ENCODE assay signal across 12 mouse cellular contexts in genomic region chr5:139078156-139078462, GRCm38 (mm10).
DNase-seq lines count a peak whose midpoint lies in the region; ATAC-seq and TF ChIP-seq lines count a peak whose summit lies in the region.
"Had no signal": no experiment of that assay in that cellular context is flagged by ENCODE, and none has a peak within 500 bp of the region (broad histone marks: within the 10 kb centered on the region; RNA-seq: fewer than 3 reads in every experiment).

No protein-coding gene starts in this region.

- H3K27ac ChIP-seq in hindbrain, embryonic 12.5 days: 0 out of 2 replicates have a peak overlapping the region, but pooled peaks have one; percentile 3
- H3K27ac ChIP-seq in hindbrain, embryonic 14.5 days: no peak overlapping the region
- H3K27ac ChIP-seq in midbrain, postnatal 0 days (ENCODE audit: low read depth, low read length): no peak overlapping the region
- H3K27ac ChIP-seq in midbrain, embryonic 11.5 days (ENCODE audit: low read depth, low read length): no peak overlapping the region
- H3K27ac ChIP-seq in forebrain, embryonic 14.5 days (ENCODE audit: low read depth, low read length): no peak overlapping the region
- H3K27ac ChIP-seq in limb, embryonic 10.5 days: peak overlapping the region; percentile 28; the same call in 1 of the 2 replicates
- H3K27ac ChIP-seq: liver, embryonic 14.5 days had no signal

- no peak overlapping the region for H3K4me2 ChIP-seq in hindbrain, embryonic 12.5 days (replicated peaks)
- no peak overlapping the region for H3K4me2 ChIP-seq in hindbrain, embryonic 14.5 days (replicated peaks)
- H3K4me2 ChIP-seq in midbrain, postnatal 0 days (ENCODE audit: low read depth, low read length, poor library complexity, severe bottlenecking): no peak overlapping the region
- no peak overlapping the region for H3K4me2 ChIP-seq in midbrain, embryonic 11.5 days
- H3K4me2 ChIP-seq in forebrain, embryonic 14.5 days (ENCODE audit: low read length): no peak overlapping the region

- no peaks in the 10 kb centered on the region for H3K36me3 ChIP-seq in hindbrain, embryonic 12.5 days
- H3K36me3 ChIP-seq in hindbrain, embryonic 14.5 days (replicated peaks; ENCODE audit: control insufficient read depth, insufficient read depth): no peaks in the 10 kb centered on the region
- H3K36me3 ChIP-seq in midbrain, postnatal 0 days (ENCODE audit: insufficient read depth, low read length): no peaks in the 10 kb centered on the region
- no peaks in the 10 kb centered on the region for H3K36me3 ChIP-seq in midbrain, embryonic 11.5 days (ENCODE audit: control insufficient read depth, insufficient read depth, low read length)
- H3K36me3 ChIP-seq in forebrain, embryonic 14.5 days (ENCODE audit: control insufficient read depth, insufficient read depth, low read length): no peaks in the 10 kb centered on the region
- no peaks in the 10 kb centered on the region for H3K36me3 ChIP-seq in limb, embryonic 10.5 days

- no peak overlapping the region for H3K9ac ChIP-seq in hindbrain, embryonic 12.5 days
- no peak overlapping the region for H3K9ac ChIP-seq in hindbrain, embryonic 14.5 days
- H3K9ac ChIP-seq in midbrain, postnatal 0 days (replicated peaks; ENCODE audit: low read length, poor library complexity, severe bottlenecking): no peak overlapping the region
- no peak overlapping the region for H3K9ac ChIP-seq in midbrain, embryonic 11.5 days (ENCODE audit: low read length)
- H3K9ac ChIP-seq in forebrain, embryonic 14.5 days (ENCODE audit: low read length): no peak overlapping the region
- H3K9ac ChIP-seq: liver, embryonic 14.5 days had no signal

- H3K9me3 ChIP-seq in hindbrain, embryonic 12.5 days (replicated peaks): no peaks in the 10 kb centered on the region
- H3K9me3 ChIP-seq in hindbrain, embryonic 14.5 days (ENCODE audit: control insufficient read depth, low read length): no peaks in the 10 kb centered on the region
- H3K9me3 ChIP-seq in midbrain, postnatal 0 days (ENCODE audit: low read length): no peaks in the 10 kb centered on the region
- no peaks in the 10 kb centered on the region for H3K9me3 ChIP-seq in midbrain, embryonic 11.5 days (ENCODE audit: control insufficient read depth, low read length)
- H3K9me3 ChIP-seq in forebrain, embryonic 14.5 days (replicated peaks; ENCODE audit: control insufficient read depth, low read length): no peaks in the 10 kb centered on the region
- H3K9me3 ChIP-seq in limb, embryonic 10.5 days (replicated peaks): no peaks in the 10 kb centered on the region

- ATAC-seq in hindbrain, embryonic 12.5 days (ENCODE audit: low FRiP score): 0 out of 2 replicates have a peak, but pooled peaks have one; percentile 27
- no peak for ATAC-seq in hindbrain, embryonic 14.5 days (ENCODE audit: low FRiP score)
- no peak for ATAC-seq in midbrain, postnatal 0 days (ENCODE audit: low FRiP score)
- no peak for ATAC-seq in midbrain, embryonic 11.5 days (ENCODE audit: low FRiP score)
- ATAC-seq in forebrain, embryonic 14.5 days: peak; percentile 80
- no peak for ATAC-seq in cerebellum, adult (ENCODE audit: insufficient number of reproducible peaks, low FRiP score, low TSS enrichment)

- H3K4me1 ChIP-seq in hindbrain, embryonic 12.5 days: peaks cover 29% of the 10 kb centered on the region
- peaks cover 29% of the 10 kb centered on the region; the same call in 1 of the 2 replicates for H3K4me1 ChIP-seq in hindbrain, embryonic 14.5 days (replicated peaks; ENCODE audit: control insufficient read depth, insufficient read depth, low read length)
- H3K4me1 ChIP-seq in midbrain, postnatal 0 days (ENCODE audit: insufficient read depth, low read length): no peaks in the 10 kb centered on the region
- no peaks in the 10 kb centered on the region; the same call in 1 of the 2 replicates for H3K4me1 ChIP-seq in midbrain, embryonic 11.5 days (ENCODE audit: control insufficient read depth, insufficient read depth, low read length)
- peaks cover 10% of the 10 kb centered on the region; the same call in 1 of the 2 replicates for H3K4me1 ChIP-seq in forebrain, embryonic 14.5 days (ENCODE audit: control insufficient read depth, insufficient read depth, low read length)
- peaks cover 32% of the 10 kb centered on the region for H3K4me1 ChIP-seq in limb, embryonic 10.5 days

- no peaks in the 10 kb centered on the region for H3K27me3 ChIP-seq in hindbrain, embryonic 12.5 days
- no peaks in the 10 kb centered on the region for H3K27me3 ChIP-seq in hindbrain, embryonic 14.5 days (ENCODE audit: control insufficient read depth, insufficient read depth, low read length)
- H3K27me3 ChIP-seq in midbrain, postnatal 0 days (ENCODE audit: insufficient read depth, low read length): no peaks in the 10 kb centered on the region
- H3K27me3 ChIP-seq in midbrain, embryonic 11.5 days (ENCODE audit: control insufficient read depth, insufficient read depth, low read length): no peaks in the 10 kb centered on the region
- no peaks in the 10 kb centered on the region for H3K27me3 ChIP-seq in forebrain, embryonic 14.5 days (replicated peaks; ENCODE audit: control insufficient read depth, insufficient read depth, low read length)
- no peaks in the 10 kb centered on the region for H3K27me3 ChIP-seq in limb, embryonic 10.5 days (ENCODE audit: low read depth, poor library complexity, severe bottlenecking)

- TF ChIP-seq CTCF in midbrain, postnatal 0 days (IDR thresholded peaks at IDR 0.05): no peak

- no peak for DNase-seq in hindbrain, embryonic 14.5 days (ENCODE audit: low spot score)
- DNase-seq in midbrain, postnatal 0 days (ENCODE audit: low spot score): peak; percentile 44
- DNase-seq in midbrain, embryonic 11.5 days (ENCODE audit: low spot score, missing footprints): no peak
- peak; percentile 70 for DNase-seq in forebrain, embryonic 14.5 days (ENCODE audit: low spot score)
- DNase-seq in limb, embryonic 10.5 days (ENCODE audit: low spot score): no peak
- no peak for DNase-seq in adrenal gland, adult 8-10 months
- DNase-seq: kidney, postnatal 14 days; thymus, postnatal 36 days had no signal

- WGBS in hindbrain, embryonic 12.5 days: 55% methylated on average over 4 of the region's 4 CpGs
- 29% methylated on average over 4 of the region's 4 CpGs for WGBS in hindbrain, embryonic 14.5 days
- WGBS in midbrain, postnatal 0 days: 47% methylated on average over 4 of the region's 4 CpGs
- WGBS in midbrain, embryonic 11.5 days: 62% methylated on average over 4 of the region's 4 CpGs
- WGBS in forebrain, embryonic 14.5 days: 27% methylated on average over 4 of the region's 4 CpGs
- 60% methylated on average over 4 of the region's 4 CpGs for WGBS in limb, embryonic 10.5 days

- H3K4me3 ChIP-seq in hindbrain, embryonic 12.5 days: no peak overlapping the region
- H3K4me3 ChIP-seq in hindbrain, embryonic 14.5 days (replicated peaks; ENCODE audit: low read length): no peak overlapping the region
- H3K4me3 ChIP-seq in midbrain, postnatal 0 days (ENCODE audit: low read depth, low read length): no peak overlapping the region
- no peak overlapping the region for H3K4me3 ChIP-seq in midbrain, embryonic 11.5 days (ENCODE audit: low read depth, low read length)
- no peak overlapping the region for H3K4me3 ChIP-seq in forebrain, embryonic 14.5 days (ENCODE audit: low read depth, low read length)
- no peak overlapping the region for H3K4me3 ChIP-seq in limb, embryonic 10.5 days
- H3K4me3 ChIP-seq: erythroblast, embryonic 14.5 days had no signal

Comparison
In these comparisons a context has a peak if more than half of its experiments do, and no peak if none do; other contexts are left out.
1. ATAC-seq: peak in hindbrain, embryonic 12.5 days (single experiment) and forebrain, embryonic 14.5 days (single experiment); none in hindbrain, embryonic 14.5 days (single experiment), midbrain, postnatal 0 days (single experiment), midbrain, embryonic 11.5 days (single experiment) and cerebellum, adult (single experiment).
2. H3K27ac ChIP-seq: peak in hindbrain, embryonic 12.5 days (single experiment) and limb, embryonic 10.5 days (single experiment); none in hindbrain, embryonic 14.5 days (single experiment), midbrain, postnatal 0 days (single experiment), midbrain, embryonic 11.5 days (single experiment) and forebrain, embryonic 14.5 days (single experiment).
3. DNase-seq: peak in midbrain, postnatal 0 days (single experiment) and forebrain, embryonic 14.5 days (single experiment); none in hindbrain, embryonic 14.5 days (single experiment), midbrain, embryonic 11.5 days (single experiment), limb, embryonic 10.5 days (single experiment) and adrenal gland, adult 8-10 months (single experiment).